Mouse (Mus musculus) cerebellum, adult 9-10 months (tissue): ENCODE measurements around the gene Hrh1.

Source experiments
- DNase-seq: peaks from one replicate; pipeline ENCODE4 v3.0.0; 2022

Gene Hrh1

DNA sequence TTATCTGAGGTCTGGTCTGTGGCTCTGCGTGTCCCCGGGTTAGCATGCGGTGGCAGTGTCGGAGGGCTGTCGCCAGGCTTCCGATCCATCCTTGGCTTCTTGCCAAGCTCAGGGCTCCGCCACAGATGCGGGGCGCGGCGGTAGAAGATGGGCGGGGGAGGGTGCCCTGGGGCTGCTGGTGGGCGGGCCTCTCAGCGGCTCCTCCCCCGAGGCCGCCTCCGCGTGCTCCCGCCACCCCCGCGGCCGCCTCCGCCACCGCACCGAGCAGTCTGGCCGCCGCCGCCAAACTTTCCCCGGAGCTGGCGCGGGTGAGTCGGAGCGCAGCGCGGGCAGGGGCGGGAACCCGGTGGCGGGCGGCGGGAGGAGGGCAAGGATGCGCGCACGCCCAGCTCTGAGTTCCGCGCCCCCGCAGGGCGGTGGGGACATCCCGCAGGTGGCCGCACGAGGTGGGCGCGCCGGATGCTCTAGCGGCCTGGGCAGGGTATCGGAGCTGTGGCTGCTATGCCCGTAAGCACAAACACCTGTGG, at the start of gene Hrh1:
Gene Hrh1 (plus strand): TSS at position 246 of the 527 bp plus-strand sequence.
- DNase-seq = no peak

DNA sequence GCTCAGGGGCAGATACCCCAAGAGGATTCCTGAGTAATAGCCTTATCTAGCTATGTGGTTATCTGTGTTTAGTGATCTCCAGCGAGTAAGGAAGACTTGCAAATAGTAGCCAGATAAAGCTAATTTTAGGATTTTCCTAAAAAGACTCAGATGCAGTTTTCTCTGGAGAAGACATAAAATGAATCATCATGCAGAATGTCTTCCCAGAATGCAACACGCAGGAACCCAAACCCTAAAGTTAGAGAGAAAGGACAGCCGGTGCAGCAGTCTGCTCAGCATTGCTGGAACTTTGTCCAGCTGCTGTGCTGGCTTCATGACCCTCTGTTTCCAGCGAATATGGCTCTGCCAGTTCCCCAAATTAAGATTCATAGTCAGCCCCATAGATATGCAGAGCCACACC, 43.1 kb upstream of the Hrh1 start:
- DNase-seq = no peak

DNA sequence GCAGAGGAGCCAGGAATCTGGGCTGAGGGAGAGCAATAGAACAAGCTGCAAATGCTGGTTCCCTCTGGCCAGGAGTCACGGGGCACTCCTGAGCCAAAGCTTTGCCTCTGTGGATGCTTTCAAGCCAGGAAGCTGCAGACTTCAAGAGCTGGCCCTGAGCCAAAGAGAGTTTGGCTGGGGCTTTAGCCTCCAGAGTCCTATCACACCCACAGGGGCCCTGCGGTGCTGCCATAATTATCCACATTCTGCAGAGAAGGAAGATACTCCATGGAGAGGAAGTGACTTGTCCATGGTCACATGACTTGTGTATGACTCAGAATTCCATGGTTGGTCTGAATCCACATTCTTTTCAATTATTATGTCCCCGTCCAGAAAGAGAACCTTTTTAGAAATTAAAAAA, 39.6 kb upstream of the Hrh1 start:
- DNase-seq = no peak

DNA sequence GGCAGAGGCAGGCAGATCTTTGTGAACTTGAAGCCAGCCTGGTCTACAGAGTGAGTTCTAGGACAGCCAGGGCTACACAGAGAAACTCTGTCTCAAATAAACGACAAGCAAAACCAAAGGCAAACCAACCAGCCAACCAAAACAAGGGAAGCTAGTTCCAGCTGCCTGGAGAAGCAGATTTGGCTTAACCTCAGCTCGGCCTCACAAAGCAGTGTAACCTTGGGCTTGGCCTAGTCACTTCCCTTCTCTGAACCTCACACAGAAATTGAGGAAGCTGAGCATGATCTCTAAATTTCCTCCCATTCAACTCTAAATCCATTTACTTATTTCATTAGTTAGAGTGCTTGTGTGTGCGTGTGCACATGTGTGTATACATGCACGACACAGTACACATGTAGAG, 35.4 kb upstream of the Hrh1 start:
- DNase-seq = no peak

DNA sequence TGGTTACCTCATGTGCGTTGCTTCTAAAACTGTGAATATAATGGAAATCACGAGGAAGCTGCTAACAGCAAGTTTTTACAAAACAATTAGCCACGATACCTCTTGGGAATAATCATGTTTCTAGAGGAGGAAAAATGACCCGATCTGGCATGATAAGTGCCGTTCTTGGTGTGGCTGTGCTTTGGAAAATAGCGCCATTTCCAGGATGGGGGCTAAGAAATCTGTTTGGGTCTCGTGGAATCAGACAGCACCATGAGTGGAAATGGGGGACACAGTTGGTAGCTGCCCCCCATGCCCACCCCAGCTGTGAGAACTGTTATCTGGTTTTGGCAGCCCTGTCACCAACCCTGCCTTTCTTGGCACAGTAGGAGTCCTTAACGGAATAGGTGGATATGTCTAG, 34.0 kb upstream of the Hrh1 start:
- DNase-seq = no peak

DNA sequence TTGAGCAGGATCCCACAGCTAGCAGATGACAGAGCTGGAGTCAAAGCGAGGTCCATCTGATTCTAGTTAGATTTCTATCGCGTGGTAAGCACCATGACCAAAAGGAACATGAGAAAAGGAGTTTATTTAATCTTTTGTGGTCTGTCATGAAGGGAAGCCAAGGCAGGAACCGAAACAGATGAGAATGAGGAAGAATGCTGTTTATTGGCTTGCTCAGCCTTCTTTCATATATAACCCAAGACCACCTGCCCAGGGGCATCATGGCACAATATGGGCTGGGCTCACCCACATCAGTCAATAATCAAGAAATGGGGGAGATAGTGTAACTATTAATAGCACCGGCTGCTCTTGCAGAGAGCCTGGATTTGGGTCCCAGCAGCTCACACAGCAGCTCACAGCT, 33.0 kb upstream of the Hrh1 start:
- DNase-seq = no peak

DNA sequence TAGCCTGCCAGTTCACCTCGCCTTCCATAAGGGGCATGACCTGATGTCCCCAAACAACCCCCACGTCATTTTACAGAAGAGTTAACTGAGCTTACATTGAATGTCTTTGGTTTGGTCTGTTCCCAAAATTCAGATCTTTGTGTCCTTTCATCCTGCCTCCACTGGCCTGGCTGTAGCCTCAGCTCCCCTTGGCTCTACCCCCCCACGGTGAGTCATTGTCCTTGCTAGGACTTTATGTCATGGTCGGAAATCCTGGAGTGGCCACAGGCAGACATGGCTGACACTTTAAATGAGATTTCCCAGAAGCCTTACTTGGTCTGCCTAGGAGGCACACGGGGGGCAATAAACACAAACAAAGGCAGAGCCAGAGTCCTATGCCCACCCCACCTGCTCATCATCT, 31.5 kb upstream of the Hrh1 start:
- no peak for DNase-seq

DNA sequence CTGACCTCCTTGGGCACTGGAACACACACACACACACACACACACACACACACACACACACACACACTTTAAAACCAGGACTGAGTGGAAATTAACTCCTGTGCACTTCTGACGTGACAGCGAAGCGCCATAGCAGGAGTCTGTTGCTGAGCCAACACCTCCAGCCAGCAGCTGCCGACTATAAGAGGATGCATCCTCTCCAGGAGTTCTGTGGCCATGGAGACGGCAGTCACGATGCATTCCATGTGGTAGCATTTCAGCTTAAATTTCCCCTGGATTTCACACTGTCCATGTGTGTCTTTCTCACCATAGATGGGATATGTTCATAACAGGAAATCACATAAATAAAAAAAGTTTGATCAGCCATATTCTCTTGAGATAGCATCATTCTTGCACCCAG, 30.1 kb upstream of the Hrh1 start:
- no peak for DNase-seq

DNA sequence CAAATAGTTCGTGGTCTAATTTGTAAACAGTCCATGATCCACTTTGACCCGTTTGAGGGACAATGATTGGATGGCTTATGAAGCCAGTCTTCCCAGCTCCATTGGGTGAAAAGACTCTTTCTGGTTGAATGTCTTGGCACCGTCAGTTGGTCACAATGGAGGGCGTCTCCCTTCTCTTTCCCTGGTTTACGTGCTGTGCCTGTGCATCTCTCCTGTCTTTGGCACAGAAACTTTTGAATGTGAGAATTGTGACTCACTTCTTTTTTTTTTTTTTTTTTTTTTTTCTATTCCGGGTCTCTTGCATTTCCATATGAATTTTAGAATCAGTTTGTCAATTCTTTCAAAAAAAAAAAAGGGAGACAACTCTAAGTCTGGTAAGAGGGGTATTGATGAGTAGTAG, 29.5 kb upstream of the Hrh1 start:
- DNase-seq = no peak

DNA sequence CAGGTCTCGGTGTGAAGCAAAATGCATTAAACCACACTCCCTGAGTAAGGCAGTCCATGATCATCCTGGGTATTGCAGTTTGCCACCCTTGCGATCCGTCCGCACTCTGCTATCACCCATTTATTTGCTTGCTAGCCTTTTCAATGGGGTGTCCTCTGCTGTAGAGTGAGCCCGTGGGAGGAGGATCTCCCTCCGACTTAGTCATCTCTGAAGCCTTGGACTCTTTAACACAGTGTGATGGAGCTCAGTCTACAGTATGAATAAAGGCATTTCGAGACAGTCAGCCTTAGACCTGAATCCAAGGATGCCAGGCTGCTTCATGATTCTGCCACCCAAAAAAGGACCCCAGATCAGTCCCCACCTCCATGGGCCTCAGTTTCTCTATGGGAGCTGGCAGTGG, 25.0 kb upstream of the Hrh1 start:
- DNase-seq = no peak

DNA sequence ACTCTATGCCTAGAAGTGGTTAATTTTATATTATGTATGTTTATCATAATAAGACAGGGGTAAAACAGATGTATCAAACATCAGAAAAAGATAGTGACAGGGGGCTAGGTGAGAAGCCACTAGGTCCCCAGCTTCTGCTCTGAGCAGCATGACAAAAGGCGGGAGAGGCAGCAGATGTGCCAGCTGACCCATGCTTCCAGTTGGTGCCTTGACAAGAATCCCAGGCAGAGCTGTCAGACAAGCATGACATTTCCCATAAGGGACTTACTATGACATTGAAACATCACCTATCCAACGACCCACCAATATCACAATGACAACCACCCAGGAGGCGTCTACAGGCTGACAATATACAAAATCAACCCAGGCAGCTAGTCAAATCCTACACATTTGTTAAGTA, 16.9 kb upstream of the Hrh1 start:
- no peak for DNase-seq

DNA sequence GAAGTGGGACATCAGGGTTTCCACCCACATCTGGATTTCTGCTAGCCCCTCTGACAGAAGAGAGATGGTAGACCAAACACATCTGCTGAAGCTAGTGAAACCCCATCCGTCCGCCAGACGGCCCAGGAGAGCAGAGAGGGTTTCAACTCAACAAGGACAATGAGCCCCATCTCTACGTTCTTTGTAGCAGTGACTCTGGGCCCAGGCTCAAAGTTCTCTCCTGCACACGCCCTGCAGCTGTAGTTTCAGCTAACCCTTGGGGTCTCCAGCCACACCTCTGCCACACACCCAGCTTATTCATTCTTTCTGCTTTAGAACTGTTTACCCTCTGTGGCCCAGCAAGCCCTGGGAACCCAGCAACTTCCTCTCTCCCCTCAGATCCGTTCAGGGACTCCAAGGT, 10.4 kb upstream of the Hrh1 start:
- DNase-seq = no peak

DNA sequence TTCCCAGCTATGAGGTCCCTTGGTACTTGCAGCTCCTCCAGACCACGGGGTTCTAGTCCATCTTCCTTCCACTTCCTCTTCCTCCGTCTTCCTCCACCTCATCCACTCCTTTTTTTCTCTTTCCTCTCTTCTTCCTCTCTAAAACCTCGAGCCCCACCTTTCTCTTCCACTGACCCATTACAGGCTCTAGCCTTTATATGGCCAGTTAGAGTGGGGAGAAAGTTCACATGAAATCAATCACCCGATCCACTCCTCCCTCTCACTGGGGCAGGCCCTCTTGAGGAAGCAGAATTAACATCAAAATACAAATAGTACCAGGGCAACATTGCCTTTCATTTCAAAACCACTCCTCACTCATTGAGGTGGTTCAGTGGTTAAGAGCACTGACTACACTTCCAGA, 9.9 kb upstream of the Hrh1 start:
- DNase-seq = no peak

DNA sequence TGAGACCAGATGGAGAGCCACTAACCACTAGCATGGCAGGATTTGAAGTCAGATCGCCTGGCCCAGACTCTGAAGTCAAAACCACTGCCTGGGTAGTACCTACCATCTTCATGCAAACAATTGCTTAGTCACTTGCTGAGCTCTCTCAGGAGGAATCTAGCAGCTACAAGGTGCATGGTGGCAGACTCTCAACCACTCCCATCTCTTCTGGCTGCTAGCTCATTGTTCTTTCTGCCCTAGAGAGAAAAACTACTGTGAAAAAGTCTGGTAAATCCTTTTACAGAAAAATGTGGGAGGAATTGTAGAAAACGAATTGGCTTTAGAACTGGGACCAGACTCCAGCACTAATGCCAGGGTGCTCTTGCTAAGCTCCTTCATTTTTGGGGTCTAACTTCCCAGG, 7.6 kb upstream of the Hrh1 start:
- no peak for DNase-seq

DNA sequence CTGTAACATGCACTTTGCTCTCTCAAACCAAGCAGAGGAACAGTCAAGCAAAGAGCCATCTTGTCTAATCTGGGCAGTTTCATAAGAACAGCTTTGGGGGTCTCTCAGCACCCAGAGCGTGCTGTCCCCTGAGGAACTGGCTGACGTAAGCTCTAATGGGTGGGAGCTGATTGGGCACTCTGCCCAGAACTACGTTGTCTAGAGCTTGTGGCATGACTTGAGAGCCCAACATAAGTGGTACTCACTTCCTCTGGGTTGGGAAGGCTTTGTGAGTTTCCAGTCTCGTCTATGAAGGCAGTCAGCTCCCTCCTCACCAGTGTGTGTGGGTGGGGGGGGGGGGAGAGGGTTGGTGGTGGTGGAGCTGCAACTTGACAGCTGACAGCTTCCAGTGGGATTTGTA, 2.8 kb upstream of the Hrh1 start:
- DNase-seq = no peak

DNA sequence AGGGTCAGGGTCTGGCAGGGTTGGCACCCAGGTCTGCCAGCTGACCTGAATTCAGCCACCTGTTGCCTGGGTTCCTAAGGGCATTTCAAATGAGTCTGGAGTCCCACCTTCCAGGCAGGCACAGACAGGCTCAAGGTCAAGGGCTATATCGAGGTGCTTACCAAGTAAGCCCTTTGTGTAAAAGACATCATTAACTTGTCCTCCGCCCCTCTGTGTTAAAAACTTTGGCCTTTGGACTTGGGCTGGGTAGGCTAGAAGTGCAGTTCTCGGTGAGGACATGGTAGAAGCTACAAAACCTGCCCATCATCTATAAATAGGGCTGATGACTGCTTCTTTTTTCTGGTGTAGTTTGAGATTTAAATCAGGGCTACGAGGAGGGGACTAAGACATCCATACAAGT, 1.1 kb upstream of the Hrh1 start:
- DNase-seq = no peak

DNA sequence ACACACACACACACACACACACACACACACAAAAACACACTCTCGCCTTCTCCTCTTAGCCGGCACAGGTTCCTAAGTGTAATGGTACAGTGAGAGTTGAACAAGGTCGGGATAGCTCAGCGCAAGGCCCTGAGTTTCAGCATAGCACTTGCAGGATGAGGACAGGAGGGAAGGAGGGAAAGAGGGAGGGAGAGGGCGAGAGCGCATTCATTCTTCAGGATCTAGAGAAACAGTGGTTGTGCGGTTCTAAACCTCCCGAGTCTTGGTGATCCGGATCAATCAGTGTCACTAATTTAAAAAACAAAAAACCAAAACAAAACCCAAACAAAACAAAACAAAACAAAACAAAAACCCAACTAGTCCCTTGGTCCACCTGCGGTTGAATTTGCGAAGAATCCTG, 456 bp upstream of the Hrh1 start:
- no peak for DNase-seq

DNA sequence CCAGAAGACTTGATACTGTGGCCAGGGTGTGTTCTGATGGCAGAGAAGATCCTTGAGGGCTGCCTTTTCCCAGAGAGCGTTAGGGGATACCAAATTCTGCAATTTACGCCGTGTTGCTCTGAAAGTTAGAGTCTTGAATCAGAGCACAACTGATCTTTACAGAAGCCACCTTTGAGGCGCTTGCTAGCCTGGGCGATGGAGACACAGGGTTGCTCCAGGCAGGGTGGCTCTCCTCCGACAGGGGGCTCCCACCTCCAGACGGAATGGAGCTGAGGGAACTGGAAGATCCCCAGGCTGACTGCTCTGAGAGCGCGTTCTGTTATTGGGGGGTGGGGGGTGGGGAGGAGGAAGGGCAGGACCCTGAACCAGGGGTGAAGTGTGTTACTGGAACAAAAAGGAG, 890 bp downstream of the Hrh1 start:
- no peak for DNase-seq

DNA sequence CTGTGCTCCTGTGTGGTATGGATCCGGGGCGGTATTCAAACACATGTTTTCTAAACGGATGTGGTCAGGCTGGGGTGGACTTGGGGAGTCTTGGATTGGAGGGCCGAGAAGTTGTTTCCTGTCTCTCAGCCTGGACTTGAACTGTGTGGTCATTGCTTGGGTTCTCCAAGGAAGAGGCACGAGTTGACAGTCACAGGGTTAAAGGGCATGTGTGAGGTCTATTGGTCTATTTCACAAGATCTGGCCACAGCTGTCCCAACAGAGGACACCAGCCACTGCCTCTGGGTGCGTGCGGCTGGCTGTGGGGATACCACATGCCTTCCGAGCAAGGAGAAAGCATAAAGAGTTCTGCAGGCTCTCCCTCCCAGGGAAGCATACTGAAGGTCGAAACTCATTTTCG, 2.7 kb downstream of the Hrh1 start:
- DNase-seq = no peak

DNA sequence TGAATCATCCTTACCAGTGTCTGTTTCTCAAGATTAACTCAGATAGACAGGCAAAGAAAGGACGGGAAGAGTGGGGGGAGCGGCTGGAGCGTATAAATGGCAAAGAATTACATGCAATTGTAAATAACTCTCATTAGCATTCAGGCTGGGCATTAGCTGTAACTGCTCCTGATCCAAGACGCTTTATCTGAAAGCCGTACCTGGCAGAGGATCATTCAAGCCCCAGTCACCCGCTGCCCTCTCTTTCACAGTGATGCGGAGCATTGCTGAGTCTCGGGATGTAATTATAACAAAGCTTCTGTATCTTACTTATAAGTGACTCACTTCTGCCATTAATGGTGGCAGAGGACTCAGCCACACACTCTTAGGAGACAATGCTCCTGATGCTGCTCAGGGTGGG, 3.1 kb downstream of the Hrh1 start:
- no peak for DNase-seq

DNA sequence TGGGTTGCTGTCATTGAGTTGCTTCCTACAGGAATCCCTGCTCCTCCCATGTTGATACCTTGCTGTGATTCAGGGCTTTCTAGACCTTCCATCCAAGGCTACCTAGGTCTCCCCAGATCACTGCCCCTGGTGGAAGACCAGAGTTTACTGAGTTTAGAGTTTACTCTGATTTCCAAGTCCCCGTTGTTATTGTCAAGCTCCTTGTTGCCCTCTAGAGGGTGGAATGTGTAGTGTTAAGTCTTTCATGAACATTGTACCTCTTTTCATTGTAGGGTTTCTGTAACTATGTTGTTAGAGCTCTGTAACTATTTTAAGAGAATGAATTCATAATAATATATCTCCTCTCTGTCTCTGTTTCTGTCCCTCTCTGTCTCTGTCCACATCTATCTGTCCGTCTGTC, 4.4 kb downstream of the Hrh1 start:
- no peak for DNase-seq

DNA sequence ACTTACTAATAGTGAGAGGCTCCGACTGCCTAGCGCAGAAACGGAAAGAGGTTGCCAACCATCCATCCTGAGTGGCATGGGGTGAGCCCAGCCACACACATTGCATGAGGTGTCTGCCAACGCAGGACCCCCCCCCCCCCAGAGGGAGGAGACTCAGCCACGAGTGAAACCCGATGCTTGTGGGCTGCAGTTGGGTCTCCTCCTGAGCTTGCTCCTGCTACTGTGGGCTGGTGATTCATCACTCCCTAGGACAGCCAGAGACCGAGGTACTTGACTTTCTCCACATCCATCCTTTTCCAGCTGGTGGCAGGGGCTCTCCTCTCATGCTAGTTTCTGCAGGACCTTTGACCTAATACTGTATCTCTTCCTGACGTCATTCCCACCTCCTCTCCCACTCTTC, 5.9 kb downstream of the Hrh1 start:
- DNase-seq = no peak

DNA sequence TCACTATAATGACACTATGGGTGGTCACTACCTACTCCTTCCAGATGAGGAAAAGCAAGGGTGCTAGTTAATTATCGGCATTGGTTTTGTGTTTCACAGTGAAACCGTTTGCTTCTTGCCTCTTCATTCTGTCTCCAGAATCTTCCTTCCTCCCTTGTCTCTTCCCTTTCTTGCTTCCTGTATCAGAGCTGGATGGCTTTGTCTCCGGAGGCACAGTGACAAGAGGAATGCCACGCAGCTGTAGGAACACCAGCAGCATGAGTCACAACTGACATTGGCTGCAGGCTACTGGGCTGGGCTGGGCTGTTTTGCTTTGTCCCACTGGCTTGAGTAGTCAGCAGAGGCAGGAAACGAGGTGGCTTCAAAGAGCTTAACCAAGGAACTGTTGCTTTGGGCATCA, 6.4 kb downstream of the Hrh1 start:
- no peak for DNase-seq

DNA sequence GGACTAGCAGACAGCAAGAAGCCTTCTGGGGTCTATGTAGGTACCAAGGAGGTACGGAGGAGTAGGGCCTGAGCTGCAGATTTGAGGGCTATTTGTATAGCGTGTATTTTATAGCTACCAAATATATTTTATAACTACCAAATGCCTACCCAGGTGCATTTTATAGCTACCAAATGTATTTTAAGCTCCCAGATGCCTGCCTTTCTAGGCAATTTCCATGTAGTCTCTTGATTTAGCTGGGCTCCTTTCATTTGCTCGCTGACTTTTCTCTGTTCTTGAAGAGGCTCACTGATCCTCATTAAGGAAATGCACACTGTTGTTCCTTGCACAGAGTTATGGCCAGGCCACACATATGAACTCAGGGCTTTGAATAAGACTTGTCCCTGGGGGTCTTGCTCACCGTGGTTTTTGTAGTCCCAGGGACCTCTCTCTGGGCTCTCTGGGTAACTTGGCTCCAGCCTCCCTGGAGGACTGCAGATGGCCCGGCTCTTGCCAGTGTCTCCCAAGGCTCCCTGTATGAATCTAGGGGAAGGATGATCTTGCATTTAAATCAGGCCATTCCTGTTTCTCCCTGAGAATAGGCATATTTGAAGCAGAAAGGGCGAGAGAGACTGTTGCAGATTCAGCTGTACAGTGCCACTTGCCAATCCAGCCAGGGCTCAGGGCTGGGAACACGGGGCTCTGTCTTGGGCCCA, 7.2 kb downstream of the Hrh1 start:
- DNase-seq = peak; percentile 17

DNA sequence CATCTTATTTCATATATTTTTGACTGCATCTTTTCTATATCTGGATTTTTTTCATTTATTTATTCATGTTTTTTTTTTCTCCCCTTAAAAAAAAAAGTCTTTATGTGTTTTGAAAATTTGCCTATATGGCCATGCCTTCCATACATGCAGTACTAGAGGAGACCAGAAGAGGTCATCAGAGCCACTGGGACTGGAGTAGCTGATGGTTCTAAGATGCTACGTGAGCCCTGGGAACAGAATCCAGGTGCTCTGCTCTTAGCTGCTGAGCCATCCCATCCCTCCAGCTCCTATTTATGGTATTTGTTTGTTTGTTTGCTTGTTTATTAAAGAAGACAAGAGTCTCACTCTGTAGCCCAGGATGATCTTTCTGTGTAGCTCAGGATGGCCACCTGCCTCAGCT, 8.9 kb downstream of the Hrh1 start:
- no peak for DNase-seq

DNA sequence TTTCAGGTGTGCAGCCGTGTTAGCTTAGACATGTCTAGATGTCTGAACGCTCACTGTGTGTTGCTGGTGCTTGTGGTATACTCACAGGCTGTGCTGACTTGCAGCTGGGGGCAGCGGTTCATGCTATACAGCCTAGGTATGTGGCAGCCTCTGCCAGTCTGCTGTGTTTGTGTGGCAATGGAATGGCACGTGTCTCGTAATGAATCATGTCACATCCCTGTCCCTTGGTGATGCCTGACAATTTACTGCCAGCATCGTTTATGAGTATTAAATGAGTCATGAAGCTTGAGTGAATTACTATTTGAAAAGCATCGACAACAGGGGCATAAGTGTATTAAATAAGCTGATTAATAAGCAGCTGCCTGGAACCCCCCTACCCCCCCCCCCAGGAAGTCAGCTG, 9.3 kb downstream of the Hrh1 start:
- DNase-seq = no peak
